Mouse (Mus musculus): ENCODE measurements around the gene Trappc10.

The Trappc10 gene

DNA sequence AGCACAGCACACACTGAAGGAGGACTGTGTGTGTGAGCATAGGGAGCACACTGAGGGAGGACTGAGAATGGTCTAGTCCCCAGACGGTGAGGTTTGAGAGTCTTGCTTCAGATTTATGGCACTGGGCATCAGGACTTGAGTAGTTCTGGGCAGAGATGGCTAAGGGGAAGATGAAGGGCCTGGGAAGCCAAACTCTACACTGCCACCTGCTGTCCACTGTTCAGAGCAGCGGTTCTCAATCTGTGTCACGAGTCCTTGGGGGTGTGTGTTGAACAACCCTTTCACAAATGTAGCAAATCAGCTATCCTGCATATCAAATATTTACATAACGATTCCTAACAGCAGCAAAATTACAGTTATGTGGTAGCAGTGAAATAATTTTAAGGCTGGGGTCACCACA lies 80.5 kb downstream of the Trappc10 start:
- in situ Hi-C loops (cut with MboI, MseI) = loop anchor here (5.0 to 10.0 kb wide), 3 partner anchors 132 to 559 kb away; partner anchors contain the start of genes Gm49325 (in 1 of the 2) and Sumo3 (in 1 of the 2)

DNA sequence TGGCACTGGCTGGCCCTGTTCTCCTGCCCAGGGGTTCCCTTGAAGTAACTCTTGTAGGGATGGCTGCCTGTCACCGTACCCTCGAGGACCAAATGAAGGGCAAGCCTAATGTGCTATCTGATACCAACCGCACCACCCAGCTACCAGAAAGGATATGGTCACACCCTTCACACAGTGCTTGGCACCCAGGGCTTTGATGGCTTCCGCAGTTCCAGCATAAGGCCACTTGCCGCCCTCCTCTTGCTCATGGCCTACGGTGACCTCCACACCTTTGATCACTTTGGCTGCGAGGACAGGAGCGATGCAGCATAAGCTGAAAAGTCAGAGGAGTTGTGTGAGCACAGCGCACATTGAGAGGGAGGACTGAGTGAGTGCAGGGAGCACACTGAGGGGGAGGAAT lies 81.2 kb downstream of the Trappc10 start:
- in situ Hi-C loops (cut with MboI, MseI) = loop anchor here (5.0 to 10.0 kb wide), 3 partner anchors 131 to 558 kb away; partner anchors contain the start of genes Gm49325 (in 1 of the 2) and Sumo3 (in 1 of the 2)

DNA sequence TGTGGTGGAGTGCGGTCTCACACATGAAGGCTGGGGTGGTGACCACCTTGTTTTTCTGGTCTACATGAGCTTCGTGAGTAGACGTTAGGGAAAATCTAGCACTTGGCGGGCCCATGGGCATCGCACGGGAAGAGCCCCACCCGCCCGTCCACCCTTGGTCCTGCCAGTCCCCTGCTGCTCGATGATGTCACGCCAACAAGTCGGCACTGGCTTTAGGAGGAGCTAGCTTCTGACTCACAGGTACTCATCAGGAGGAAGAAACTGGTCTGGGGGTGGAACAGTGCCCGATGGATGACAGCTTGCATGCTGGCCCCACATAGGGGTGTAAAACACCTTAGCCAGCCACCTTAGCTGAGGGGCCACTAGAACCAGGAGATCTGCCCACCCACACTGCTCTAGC lies 81.8 kb downstream of the Trappc10 start:
- in situ Hi-C loops (cut with MboI, MseI) = loop anchor here (5.0 to 10.0 kb wide), 3 partner anchors 130 to 558 kb away; partner anchors contain the start of genes Gm49325 (in 1 of the 2) and Sumo3 (in 1 of the 2)

DNA sequence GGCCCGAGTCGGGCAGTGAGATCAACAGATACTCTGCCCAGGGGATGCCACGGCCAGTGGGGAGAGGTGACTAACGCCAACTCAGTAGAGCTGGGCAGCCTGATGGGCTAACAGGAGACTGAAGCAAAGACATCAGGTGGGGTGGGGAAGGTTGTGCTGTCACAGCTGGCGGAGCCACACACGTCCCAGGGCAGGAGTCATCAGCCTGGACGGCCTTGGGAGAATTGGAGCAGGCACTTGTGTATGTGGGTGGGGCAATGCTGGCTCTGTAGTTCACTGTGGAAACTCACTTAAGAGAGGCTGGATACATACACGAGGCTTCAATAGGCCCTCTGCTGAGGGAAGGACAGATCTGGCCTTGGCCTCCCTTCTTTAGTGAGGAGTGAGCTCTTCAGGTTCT lies 83.3 kb downstream of the Trappc10 start:
- in situ Hi-C loops (cut with MboI, MseI) = loop anchor here (5.0 to 10.0 kb wide), 3 partner anchors 129 to 556 kb away; partner anchors contain the start of genes Gm49325 (in 1 of the 2) and Sumo3 (in 1 of the 2)

DNA sequence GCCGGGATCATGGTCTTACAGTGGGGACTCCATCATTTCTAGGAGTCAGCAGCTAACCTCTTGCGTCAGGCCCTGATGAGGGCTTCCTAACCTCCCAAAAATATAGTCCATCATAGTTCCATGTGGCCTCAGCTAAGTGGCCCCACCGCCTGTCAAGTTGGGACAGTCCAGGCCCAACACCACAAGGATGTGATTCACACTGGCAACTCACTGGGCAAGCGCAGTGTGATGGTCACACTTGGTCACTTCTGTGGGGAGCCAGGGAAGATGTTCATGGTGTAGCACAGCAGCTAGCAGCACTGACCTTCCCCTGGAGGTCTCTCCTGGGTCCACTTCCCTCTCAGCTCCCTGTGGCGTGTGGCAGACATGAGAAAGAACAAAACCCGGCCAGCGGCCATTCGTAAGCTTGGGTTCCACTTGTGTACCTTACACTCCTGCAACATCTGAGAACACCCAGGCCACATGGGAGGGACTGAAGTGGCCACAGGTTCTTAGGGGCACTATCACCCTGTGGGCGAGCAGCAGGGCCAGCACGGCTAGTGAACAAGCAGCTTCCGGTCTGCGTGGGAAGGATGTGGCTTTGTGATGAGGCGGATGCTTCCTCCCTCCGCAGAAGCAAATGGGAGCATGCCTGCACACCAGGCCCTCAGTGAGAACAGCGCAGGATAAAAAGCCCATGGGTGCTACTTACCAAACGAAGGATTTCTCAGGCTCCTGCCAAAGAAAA lies 83.9 kb downstream of the Trappc10 start:
- in situ Hi-C loops (cut with MboI, MseI) = loop anchor here (5.0 to 10.0 kb wide), 3 partner anchors 128 to 556 kb away; partner anchors contain the start of genes Gm49325 (in 1 of the 2) and Sumo3 (in 1 of the 2)

DNA sequence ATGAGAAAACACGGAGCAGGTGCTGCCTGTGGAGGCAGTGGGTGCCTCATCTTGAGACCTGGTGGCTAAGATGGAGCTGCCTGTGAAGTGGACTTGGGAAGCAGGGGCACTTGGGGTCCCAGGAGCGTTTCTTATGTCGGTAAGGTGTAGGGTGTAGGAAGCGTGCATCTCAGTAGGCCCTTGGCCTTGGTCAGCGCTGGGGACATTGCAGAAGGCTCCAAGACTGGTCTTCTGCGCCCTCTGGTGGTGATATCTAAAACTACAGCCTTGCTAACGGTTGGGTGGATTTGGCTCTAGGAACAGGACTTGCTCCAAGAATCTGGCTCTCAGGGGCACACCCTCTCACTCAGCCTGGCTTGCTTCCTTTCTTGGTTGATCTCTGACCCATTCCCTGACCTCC lies 84.5 kb downstream of the Trappc10 start:
- in situ Hi-C loops (cut with MboI, MseI) = loop anchor here (5.0 to 10.0 kb wide), 3 partner anchors 128 to 555 kb away; partner anchors contain the start of genes Gm49325 (in 1 of the 2) and Sumo3 (in 1 of the 2)

DNA sequence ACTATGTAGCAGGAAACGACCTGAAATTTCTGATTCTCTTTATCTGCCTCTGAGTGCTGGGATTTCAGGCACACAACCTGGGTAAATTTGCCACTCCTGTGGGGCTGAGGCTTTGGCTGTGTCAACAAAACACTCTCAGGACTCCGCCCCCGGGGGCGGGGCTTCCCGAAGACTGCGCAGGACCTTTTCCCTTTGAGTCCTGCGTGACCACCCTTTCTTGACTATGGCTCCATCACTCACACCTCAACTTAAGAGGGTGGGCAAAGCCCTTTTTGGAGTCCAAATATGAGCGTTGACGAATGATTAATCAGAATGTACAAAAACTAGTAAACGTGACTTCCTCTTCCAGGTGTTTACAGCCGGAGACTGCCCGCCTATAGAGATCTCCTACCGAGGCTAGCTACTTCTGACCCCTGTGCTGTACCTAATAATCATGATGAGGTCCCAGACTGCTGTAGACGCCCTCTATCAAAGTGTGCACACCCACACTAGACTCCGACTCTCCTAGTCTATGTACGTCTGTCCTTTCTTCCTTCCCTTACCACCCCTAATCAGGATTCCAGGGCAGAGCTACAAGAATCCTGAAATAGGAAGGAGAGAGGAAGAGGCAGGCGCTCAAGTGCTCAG lies 85.1 kb downstream of the Trappc10 start:
- in situ Hi-C loops (cut with MboI, MseI) = no loop called here

DNA sequence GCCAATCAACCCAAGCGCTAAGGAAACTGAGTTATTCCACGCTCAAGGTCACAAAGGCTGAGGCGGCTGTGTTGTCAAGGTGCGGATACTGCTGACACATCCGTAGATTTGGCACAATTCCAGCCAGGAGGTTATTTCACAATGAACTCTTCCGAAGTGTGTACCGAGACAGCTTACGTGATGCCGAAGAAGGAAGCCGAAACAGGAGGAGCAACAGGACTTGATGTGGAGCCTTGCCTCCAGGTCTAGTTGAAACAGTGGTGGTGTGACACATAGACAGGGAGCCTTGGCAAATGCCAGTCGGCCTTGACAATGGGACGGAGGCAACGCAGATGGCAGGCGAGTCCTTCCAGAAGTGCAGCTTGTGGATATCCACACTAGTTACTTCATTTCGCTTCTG lies 86.4 kb downstream of the Trappc10 start:
- in situ Hi-C loops (cut with MboI, MseI) = no loop called here

DNA sequence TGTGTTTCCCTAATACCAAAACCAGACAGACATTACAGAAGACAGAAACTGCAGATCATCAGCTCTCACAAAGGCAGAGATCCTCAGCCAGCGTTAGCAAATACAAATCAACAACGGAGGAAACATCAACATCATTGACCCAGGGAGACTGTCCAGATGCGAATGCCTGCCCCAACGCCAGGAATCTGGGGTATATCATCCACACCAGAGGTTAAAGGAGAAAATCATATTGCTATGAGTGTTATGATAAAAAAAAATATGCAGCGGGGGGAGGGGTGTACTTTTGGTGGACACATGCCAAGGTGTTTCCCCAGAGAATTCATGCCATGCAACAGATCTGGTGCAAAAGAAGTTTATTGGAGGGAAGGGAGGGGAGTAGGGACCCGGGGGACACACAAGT lies 87.5 kb downstream of the Trappc10 start:
- in situ Hi-C loops (cut with MboI, MseI) = no loop called here

DNA sequence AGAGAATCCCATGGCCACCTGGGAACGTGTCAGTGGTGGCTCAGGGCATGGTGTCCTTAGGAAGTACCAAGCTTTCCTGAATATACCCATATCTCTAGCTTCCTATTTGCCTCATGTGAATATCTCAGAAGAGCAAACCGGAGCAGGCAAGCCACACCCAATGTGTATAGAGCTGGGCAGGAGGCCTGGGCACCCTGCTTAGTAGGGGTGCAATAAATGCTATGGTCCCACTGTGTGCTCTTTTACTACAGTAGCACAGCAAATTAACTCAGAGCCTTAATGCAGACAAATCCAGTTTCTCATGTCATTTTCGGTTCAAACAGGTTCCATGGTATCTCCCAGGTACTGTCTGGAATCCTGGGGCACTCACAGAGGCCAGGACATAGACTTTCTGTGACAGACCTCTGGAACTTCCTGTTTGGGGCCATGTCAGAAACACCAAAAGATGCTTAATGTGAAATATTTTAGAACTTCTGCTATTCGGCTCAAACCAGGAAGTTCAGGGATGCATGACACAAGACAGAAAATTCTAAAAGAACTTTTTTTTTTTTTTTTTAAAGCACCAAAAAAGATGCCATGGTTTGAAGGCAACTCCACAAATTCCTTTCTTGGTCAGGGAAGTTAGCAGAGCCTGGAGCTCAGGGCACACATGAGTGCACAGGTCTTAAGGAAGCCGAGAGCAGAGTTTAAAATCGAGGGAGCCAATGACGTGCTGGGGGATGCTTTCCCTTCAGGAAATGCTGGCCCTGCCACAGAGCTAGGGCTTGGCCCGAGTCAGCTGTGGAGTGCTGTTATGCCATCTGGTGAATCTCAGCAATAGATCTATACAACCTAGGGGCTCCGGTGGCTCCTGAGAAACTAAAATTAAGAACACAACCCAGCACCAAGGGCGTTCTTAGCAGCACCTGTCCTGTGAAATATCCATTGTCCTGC lies 95.3 kb downstream of the Trappc10 start:
- in situ Hi-C loops (cut with MboI, MseI) = no loop called here

DNA sequence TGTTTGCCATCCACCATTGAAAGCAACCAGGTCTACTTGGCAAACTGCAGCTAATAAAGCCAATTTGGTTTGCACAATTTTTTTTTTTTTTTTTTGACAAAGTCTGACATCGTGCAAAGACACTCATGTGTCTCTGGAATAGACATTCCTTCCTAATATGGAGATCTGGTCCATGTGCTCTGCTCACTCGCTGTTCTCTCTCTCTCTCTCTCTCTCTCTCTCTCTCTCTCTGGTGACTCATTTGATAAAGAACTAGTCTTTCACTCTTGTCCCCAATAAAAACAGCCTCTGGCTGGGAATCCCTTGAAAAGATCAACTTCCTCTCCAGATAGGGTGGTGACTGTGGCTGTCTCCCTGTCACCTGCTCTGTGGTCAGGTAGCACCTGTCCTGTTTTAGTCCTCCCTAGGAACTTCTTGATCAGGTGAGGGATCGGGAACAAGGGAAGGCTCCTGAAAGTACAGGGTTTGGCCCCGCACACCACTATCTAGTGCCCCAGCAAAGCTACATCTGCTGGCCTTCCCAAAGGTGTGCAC lies 96.5 kb downstream of the Trappc10 start:
- in situ Hi-C loops (cut with MboI, MseI) = no loop called here

DNA sequence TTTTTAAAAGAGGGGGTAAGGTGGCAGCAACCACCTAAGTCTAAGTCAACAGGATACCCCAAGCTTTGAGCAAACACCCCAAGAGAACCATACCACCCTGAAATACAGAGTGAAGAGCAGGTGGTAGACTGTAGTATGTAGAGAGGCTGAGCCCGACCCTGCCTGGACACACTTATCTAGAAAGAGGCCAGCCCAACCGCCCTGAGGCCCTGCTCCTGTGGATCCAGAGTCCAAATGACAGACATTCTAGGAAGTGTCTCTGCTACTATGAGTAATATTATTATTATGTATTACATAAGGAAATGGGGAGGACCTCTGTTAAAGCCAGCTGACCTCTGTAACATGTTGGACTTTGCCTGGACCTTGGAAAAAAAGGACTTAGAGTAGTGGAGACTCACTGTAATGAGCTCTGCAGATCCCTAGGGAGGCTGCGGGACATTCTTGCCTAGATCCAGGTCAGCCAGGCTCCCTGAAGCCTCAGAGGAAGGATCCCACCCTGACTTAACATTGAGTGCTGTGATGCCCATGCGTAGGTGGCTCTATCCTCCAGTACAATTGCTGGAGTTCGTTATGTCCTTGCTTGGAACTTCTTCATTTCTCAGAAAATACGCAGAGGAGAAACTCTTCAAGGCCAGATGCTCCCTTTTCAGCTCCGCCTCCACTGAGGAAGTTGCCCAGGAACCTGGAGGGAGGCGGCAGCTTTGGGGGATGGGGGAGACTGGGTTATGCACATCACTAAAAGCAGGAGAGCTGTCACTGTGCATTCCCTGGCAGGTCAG lies 100.5 kb downstream of the Trappc10 start:
- in situ Hi-C loops (cut with MboI, MseI) = no loop called here

DNA sequence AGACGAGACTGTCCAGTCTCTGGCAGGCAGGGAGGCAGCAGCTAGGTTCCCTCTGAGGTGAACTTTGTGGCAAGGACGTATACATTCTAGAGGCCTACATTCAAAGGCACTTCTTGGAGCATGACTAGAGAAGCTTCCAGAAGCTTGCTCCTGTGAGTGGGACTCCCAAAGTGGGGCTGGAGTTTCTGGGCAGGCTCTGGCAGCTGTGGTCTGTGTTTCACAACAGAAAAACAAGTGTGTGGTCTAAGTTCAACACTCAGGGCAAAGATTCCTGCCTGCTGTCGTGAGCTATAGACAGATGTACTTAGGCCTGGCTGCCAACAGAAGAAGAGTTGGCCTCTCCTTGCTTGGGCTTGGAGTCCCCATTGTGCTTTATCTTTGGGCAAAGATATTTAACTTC lies 103.6 kb downstream of the Trappc10 start:
- in situ Hi-C loops (cut with MboI, MseI) = no loop called here

DNA sequence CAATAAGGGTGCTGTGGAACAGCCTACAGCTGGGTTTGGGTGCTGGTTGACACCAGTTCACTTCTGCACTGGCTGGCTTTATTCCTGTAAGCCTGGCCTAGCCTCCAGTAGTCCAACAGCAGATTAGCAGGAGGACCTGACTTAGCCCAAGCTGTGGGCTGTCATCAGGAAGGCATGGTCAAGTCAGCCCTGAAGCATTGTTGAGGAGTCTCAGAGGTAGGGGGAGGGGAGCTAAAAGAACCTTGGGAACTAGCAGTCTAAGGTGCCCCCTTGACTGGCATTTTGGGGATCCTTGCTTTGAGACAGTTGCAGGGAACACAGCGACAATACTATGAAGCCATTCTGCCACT lies 104.2 kb downstream of the Trappc10 start:
- in situ Hi-C loops (cut with MboI, MseI) = no loop called here

DNA sequence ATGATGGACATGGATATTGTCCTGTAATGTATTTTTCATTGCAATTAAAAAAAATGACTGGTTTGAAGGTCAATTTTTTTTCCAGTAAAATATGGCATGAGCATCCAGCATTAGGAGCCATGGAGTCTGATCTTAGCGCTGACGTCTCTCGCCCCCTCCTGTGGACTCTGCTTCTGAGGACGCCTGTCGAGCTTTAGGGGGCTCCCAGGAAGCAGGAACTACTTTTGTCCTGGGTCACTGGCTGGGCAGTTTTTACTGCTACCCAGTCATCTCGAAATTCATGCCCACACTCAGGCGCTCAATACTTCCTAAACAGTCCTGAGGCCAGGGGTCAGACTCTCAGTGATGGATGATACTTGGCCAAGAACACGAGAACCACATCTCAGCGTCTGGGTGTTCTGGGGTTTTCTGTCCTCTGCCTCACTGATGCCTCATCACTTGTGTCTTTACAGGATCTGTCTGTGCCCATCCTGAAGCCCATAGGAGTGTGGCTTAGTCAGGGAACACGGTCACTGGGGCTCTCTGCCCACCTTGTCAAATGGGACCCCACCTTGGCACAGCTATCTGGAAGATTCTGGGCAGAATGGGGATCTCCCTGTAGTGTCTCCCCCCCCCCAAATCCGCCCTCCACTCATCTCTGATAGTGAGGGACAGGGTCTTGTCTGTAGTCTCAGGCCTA lies 104.7 kb downstream of the Trappc10 start:
- in situ Hi-C loops (cut with MboI, MseI) = no loop called here

DNA sequence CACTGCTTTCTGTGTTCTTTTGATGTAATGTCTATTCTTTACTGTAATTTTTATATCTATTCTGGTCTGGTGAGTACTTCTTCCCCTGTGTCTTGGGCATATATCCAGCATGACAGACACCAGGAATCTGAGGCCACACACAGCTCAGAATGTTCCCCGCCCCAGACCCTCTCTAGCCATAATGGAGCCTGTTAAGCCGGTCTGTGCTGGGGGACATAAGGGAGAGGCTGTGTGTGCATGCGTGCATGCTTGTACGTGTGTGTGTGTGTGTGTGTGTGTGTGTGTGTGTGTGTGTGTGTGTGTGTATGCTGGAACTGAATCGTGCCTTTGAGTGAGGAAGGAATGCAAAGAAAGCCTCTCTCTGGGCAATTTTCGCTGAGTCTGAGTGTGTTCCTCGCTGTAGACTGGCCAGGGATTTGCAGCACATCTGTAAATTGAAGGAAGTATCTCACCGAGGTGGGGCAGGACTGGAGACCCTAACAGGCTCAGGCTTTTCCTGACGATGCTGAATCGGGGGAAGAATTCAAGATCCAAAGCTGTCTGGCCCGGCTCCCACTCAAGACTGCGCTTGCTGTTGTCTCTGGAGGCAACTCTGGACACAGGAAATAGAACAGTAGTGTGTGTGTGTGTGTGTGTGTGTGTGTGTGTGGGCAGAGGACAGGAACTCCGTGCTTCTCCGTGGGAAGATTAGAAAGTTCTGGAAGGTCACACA lies 105.5 kb downstream of the Trappc10 start:
- in situ Hi-C loops (cut with MboI, MseI) = no loop called here

DNA sequence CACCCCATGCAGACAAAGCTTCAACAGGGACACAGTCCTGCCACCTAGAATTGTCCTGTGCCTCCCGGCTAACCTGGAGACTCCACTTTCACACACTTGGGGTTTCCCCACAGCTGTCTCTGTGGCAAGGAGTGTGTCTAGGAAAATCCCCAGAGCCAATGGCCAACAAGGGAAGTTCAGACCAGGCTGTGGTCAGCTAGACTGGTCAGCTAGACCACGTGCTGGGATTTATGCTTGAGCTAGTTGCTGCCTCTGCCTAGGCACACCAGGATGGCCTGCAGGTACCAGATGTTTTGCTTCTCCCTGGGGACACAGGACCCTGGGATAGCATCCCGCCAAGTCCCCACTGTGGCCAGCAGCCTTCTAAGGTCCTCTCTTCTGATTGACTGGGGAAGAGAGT lies 107.2 kb downstream of the Trappc10 start:
- in situ Hi-C loops (cut with MboI, MseI) = no loop called here
